Mouse (Mus musculus) C2C12 (cell line): ENCODE measurements around the gene Mrgpre.

Experiments
- CEBPB ChIP-seq: IDR thresholded peaks from one replicate; pipeline ENCODE4 v1.6.1; 2011; ENCODE audit warnings: low read depth, mild to moderate bottlenecking, control low read depth, moderate library complexity
- CTCF ChIP-seq: IDR thresholded peaks from one replicate; pipeline ENCODE4 v1.5.1; 2011; ENCODE audit not compliant: control insufficient read depth, insufficient read depth, insufficient read length
- MAX ChIP-seq: IDR thresholded peaks from one replicate; pipeline ENCODE4 v1.6.1; 2011; ENCODE audit warnings: mild to moderate bottlenecking, control low read depth
- MYOD1 ChIP-seq: IDR thresholded peaks from one replicate; pipeline ENCODE4 v1.6.1; 2011; ENCODE audit warnings: low read depth; ENCODE audit not compliant: control insufficient read depth, insufficient read length
- MYOG ChIP-seq: IDR thresholded peaks from one replicate; pipeline ENCODE4 v1.6.1; 2011; ENCODE audit not compliant: control insufficient read depth, insufficient read length; ENCODE audit errors: extremely low read depth
- USF1 ChIP-seq: IDR thresholded peaks from one replicate; pipeline ENCODE4 v1.6.1; 2011; ENCODE audit warnings: low read depth, mild to moderate bottlenecking, control low read depth, moderate library complexity

- no peak for TF ChIP-seq MAX
- no peak for TF ChIP-seq CTCF
- no peak for TF ChIP-seq MYOG
- TF ChIP-seq CEBPB: no peak
- no peak for TF ChIP-seq USF1
- TF ChIP-seq MYOD1: no peak
Observed at GRCm38 (mm10) chr7:143792336-143792985, 8.2 kb upstream of the Mrgpre start.
